Mouse (Mus musculus): ENCODE measurements around the gene Enox1.

The Enox1 gene

DNA sequence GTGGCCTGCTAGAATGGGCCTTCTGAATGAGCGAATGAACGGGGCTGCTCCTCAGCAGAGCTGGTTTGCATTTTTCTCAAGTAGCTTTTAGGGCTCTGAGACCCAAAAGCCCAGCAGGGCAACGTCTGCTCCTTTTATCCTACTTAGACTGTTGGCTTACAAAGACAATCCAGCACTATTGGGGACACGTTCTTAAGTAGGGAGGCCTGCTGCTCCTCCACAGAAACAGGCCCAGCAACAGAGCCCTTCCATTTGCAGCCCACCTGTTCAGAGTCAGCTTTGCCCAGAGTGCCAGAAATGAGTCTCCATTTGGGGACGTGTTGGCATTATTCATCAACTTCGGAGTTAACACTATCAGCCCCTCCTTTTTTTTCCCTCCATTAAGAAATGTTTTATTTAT, 548.4 kb downstream of the Enox1 start:
- DNase-seq (ENCODE audit: low read depth) = no peak

DNA sequence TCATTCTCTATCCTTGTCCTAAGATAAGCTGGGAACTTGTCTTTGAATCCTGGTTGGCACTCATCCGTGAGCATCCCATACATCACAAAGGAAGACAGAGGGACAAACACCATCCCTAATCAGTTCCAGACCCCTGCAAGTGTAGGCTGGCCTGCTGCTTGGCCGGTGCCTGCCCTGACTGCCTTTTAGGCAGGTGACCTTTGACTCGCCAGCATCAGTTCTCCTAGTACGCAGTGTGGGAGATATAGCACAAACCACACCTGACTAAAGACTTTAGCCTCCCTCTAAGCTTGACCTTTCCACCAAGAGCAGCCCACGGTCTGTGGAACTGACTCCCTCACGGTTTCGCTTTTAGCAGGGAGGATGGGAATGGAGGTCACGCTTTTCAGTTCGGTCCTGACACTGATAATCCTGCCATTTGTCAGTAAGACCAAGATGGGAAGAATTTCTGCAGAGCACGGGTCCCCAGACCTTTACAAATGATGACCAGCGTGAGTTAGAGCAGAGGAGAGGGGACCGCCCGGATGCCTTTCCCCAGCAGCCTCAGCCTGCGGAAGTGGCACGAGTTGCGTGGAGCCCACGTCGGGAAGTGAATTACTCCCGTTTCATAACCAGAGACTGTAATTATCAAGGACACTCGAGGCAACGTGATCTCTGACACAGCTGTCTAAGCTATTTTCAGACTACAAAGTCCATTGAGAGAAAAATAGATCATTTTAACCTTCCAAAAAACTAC, 550.1 kb downstream of the Enox1 start:
- DNase-seq (ENCODE audit: low read depth) = no peak

DNA sequence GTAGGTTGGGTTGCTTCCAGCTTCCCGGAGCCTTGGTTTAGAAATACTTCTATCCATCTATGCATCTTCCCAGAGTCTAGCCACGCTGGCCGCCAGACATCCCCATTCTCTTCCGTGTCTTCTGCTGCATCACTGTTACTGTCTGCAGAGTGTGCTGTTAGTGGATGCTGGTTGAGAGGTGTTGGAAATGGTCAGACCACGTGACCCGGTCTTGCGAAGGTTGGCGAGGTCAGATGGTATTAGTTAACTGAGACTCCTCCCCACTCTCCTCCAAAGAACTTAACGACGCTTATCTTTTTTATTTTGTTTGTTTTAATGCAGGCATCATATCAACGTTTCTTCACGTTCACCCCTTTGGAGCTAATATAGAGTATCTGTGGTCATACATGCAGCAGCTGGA, 550.7 kb downstream of the Enox1 start:
- no peak for DNase-seq (ENCODE audit: low read depth)

DNA sequence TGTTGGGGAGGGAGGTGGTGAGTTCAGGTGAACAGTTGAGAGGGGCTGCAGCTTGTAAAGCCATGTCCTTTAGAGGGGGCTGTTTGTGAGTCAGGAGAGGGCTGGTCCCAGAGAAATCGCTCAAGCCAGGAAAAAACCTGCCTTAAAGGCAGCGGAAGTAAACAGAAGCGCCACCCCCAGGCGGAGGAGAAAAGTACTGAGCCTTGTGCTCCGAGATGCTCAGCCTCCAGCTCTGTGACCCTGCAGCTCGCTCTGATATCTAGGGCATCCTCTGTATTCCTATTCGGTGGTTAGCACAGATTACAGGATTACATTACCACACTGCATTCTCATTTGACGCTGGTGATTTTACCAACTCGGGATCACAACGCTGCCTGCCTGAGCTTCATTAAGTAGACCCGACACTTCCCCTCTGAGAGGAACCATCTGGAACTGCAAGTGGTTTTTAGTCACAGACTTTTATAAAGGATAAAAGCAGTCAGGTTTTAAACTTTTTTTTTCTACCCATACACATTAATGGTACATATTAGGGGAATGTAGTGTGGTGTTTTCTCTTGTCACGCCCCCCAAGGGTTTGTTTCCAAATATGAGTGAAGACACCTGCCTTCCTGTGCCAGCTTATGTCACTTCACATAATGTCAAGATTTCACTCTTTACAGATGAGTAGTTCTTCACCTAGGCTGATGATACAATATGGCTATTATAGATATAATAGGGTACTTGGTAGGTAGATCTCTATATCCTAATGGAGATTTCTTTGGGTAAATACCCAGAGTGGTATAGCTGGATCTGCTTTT, 552.0 kb downstream of the Enox1 start:
- DNase-seq (ENCODE audit: low read depth) = no peak

DNA sequence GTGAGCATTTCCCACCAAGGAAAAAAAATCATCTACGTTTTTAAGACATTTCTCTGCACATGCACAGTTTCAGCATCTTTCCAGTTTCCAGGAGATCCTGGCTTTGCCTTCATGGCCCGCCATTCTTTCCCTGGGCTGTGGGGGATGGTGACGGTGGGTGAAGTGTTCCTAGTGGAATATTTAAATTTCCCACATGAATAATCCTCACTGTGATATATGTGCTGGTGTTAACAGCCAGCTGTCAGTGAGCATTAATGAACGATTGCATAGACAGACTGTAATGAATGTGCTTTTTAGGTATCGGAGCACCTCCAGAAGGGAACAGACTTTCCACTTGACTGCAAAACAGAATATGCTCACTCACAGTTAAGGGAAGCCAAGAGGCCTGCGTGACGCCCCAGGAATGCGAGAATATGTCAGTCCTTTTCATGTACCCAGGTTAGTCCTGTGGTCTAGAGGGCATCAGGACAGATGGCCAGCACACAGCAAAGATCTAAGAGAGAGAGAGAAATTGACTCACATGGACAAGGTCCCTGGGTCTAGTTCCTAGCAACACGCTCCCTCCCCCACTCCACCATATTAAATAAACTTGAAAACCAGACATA, 558.5 kb downstream of the Enox1 start:
- no peak for DNase-seq (ENCODE audit: low read depth)

DNA sequence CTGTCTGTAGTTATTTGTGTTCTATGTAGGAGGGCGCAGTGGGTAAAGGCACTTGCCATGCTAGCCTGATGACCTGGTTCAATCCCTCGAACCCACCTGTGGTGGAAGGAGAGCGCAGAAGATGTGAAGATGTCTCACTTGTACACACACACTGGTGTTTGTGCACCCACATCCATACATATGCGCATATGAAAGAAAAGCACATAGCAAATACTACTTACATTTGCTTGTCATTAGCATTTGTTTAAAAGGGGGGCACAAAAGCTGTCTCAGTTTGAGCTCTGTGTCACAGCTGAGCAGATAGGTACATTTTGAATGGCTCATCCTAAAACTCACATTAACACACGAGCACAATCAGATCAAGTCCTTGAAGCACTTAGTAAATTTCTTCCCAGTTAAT, 560.4 kb downstream of the Enox1 start:
- no peak for DNase-seq (ENCODE audit: low read depth)

DNA sequence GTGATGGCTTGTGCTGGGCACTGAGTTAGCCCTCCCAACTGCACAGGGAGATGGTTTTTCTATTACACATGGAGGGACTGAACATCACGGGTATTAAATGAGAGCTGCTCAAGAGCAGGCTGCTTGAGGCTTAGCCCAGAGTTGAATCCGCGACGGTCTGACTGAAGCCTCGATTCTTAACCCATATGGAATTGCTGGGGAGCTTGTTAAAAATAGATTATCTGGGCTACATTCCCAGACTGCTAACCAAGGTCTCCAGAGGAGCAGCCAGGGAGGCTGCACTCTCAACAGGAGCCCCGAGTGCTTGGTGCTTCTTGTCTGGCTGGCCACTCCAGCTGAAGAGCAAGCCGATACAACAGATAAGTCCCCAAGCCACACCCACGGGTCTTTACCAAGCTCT, 562.3 kb downstream of the Enox1 start:
- no peak for DNase-seq (ENCODE audit: low read depth)

DNA sequence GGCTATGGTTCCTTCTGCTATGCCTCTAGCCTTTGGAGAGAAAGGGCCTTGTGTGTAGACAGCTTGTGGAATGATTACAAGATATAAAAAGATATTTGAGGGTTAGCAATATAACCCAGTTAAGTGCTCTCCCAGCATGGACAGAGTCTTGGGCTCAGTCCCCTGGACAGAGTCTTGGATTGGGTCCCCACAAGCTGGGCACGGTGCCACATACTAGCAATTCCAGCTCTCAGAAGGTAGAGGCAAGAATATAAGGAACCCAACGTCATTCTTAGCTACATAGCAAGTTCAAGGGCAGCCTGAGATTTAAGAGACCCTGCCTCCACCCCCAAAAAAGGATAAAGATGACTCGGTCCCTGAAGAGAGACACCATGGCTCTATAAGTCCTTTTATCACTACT, 581.5 kb downstream of the Enox1 start:
- DNase-seq (ENCODE audit: low read depth) = no peak

DNA sequence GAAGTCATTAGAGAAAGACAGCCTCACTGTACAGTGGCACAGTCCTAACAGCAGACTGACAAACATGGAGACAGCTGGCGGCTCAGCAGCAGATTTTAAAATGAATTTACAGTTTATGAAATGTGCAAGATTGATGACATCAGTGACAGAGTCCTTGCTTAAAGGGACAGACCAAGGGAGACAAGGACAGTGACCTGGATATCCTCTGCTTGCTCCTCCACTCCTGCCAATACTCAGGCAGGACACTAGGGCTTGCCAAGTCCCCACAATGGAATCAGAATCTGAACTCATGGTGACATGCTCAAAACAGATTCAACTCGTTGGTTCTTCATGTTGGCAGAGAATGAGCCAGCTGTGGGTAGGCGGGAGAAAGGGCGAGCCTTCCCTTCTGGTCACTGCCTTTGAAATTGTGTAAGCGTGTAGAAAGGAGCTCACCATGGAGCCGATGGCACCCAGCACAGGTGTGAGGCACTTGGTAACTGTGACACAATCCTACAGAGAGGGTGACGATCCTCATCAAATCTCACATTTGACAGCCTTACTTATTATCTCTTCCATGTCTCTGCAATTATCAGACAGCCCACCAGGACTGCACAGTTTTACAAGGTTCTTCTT, 582.3 kb downstream of the Enox1 start:
- DNase-seq (ENCODE audit: low read depth) = no peak

DNA sequence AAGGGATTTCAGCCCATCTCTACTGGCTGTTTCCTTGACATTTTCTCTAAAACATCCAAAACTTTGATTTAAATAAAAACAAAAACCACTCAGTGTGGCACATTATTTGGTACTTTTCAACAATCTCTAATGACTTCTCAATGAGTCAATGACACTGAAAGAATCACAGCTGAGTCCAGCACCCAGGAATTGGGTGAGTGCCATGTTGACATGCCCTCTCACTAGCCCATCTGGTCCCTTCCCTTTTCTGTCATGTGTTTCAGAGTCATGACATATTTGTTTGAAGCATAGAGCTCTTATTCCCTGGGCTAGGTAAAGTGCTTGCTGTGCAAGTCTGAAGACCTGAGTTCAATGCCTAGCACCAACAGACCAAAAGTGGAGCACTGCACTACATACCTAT, 582.8 kb downstream of the Enox1 start:
- DNase-seq (ENCODE audit: low read depth) = no peak

DNA sequence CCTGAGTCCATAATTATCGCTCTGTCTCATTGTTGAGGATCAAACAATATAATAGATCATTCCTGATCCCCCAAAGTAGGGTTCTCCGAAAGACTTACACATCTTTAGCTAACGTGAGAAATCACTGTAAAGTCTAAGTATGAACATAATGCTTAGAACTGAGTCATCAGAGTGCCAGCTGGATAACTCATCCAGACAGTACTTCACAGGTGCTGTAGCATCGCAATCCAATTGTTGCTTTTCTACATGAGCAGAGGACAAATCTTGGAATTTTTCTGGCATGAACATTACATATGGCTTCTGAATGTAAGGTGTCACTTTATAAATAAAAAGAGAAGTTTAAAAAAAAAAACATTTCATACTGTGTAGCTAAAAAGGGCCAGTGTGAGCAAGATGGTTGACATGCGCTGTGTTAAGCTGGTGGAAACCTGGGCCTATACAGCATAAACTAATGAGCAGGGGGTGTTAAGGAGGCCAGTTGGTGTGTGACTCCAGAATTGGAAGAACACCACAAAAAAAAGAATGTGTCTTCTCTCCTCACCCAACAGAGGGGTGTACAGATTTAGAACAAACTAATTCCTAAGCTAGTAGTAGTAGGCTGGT, 588.2 kb downstream of the Enox1 start:
- DNase-seq (ENCODE audit: low read depth) = no peak

DNA sequence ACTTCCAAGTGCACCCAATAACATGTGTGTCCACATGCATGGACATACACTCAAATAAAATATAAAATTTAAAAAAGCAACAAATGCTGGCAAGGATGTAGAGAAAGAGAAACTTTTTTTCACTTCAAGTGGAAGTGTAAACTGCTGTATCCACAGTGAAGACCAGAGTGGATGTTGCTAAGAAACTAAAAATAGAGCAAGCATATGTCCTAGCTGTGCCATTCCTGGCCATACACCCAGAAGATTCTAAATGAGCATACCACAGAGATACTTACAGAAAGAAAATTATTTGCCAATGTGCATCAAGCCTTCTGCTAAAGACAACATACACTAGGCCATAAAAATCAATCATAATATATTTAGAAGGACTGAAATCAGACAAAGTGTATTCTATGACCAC, 592.4 kb downstream of the Enox1 start:
- no peak for DNase-seq (ENCODE audit: low read depth)

All from c-Kit-positive CD71-positive TER-119-negative erythroid progenitor cells, embryonic 14.5 days (primary cell).